Mouse (Mus musculus) adrenal gland, adult 18-20 months (tissue): ENCODE measurements around the gene Rpl26. TPM values are rescaled to one million over a fixed set of nuclear protein-coding genes. Genes with fewer than 3 reads are reported as not detected.
A peak's percentile ranks its signal among the peaks of the same experiment; 100 is the strongest.

ENCODE experiments used
- DNase-seq, 2 experiments: peaks; one replicate each; pipeline ENCODE4 v3.0.0; 2021 to 2022; ENCODE audit warnings: low spot score in 2 of 2
- long read RNA-seq, 2 experiments: library from polyadenylated mRNA; stranded (forward); transcript quantifications; one replicate each; pipeline ENCODE4 v2.0.0; 2021
- total RNA-seq, 2 experiments: library from RNA; stranded (reverse); gene quantifications; 1 replicate in 1 of 2; 2 replicates in 1 of 2; pipeline ENCODE4 v1.2.3; 2021

Rpl26 gene
- total RNA-seq, result 1,000 to 10,000 TPM; 1,157 to 1,226 TPM
- long read RNA-seq, experiment 1, transcript Rpl26-201 (4 exons, 526 nt), result major isoform, 78 of 89 reads
- long read RNA-seq, experiment 1, partial matches to known transcripts, result 7 of 89 reads
- long read RNA-seq, experiment 1, other reads (novel, unspliced or antisense), result 3 of 89 reads
- long read RNA-seq, experiment 2, transcript Rpl26-201 (4 exons, 526 nt), result major isoform, 338 of 365 reads
- long read RNA-seq, experiment 2, partial matches to known transcripts, result 18 of 365 reads
- long read RNA-seq, experiment 2, other reads (novel, unspliced or antisense), result 6 of 365 reads

GRCm38 (mm10) chr11:68901351-68902046 lies at the start of gene Rpl26:
Gene Rpl26, plus strand, starts transcription at chr11:68901583.
- DNase-seq, result peak; percentile 99

GRCm38 (mm10) chr11:68851644-68852485 lies 49.5 kb upstream of the Rpl26 start:
- DNase-seq, result no peak

DNA sequence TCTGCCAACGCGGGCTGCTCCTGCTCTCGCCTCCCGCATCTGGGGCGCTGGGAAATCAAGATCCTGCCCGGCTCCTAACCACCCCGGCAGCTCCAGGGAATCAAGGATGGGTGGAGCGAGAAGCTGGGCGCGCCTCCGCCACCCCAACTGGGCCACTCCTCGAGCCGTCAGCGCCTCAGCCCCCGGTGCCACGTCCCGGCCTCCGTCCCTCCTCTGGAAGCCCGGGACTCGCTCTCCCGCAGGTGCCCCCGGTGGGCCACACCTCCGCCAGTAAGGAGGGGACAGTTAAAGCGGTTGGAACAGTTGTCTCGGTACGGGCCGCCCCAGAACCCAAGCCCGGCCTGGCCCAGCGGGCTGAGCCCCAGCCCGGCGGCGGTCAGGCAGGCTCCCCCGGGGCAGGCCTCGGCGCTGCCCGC lies 48.9 kb upstream of the Rpl26 start:
- peak; percentile 74 to 78 for DNase-seq

DNA sequence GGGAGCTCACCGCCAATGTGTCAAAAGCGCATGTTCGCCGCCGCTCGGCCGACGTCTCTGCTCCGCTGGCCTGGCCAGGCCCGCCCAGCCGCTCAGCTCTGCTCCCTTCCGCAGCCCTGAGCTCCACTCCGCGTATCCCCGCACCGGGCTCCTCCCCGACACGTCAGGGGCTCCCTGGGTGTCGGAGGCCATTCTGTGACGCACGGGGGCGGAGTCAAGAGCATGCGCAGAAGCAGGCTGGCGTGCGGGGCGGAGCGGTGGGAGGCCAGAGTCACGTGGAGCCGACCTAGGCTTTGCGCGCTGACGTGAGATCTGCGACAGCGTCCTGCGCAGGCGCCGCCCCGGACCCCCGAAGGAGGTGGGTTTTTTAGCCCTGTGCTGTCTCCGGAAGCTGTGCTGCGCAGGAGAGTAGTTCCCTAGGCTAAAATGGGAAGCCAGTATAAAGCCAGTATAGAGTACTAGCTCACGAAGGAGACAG lies 48.4 kb upstream of the Rpl26 start:
- DNase-seq, result peak; percentile 100

DNA sequence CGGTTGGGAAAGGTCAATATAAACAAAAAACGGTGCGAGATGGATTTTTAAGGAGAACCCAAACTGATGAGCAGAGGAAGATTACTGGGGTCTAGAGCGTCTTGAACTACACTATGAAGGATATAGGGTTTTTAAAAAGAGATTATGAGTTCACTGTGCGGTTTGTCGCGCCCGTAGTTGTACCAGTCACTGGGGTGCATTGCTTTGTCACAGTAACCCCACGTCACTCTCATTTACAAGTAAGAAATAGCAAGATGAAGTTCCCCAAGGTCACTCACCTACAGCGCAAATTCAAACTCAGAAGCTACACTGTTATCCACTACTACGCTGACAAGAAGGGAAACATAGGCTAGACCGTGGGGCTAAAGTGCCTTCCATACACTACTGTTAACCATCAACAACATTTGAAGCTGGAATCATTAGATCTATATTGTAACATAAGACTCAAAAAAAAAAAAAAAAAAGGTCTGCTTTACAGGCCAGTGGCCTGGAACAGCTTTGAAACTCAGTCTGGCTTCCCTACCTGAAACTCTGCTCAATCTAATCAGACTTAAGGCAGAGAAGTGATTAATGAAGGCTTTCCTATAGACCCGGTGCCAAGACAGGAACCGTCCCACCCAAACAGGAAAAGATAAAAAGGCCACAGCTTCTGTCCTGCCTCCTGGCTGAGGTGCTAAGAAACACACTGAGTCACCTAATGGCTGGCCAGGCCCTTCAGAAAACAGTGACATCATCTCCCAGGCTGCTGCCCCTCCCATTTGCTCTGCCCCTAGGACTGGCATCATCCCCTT lies 47.6 kb upstream of the Rpl26 start:
- peak; percentile 32 to 46 for DNase-seq

GRCm38 (mm10) chr11:68854621-68855020 lies 46.8 kb upstream of the Rpl26 start:
- DNase-seq, result no peak

GRCm38 (mm10) chr11:68857329-68857728 lies 44.1 kb upstream of the Rpl26 start:
- no peak for DNase-seq

GRCm38 (mm10) chr11:68859943-68860593 lies 41.3 kb upstream of the Rpl26 start:
- DNase-seq, result no peak

DNA sequence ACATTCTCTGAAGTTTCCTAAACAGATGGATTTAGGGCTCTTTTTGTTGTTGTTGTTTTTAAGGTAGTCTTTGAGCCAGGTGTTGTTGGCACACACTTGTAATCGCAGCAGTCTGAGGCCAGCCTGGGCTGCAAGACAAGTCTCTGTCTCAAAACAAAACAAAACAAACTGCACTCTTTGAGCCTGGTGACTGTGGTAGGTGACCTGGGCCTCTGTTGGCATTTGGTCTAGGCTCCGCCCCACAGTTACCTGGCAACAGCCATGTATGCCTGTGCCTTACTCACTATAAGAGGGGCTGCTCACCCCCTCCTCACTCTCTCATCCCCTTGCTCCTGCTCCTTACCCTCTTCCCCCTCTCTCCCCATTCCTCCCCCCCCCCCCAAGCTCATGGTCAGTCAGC lies 39.1 kb upstream of the Rpl26 start:
- no peak for DNase-seq

DNA sequence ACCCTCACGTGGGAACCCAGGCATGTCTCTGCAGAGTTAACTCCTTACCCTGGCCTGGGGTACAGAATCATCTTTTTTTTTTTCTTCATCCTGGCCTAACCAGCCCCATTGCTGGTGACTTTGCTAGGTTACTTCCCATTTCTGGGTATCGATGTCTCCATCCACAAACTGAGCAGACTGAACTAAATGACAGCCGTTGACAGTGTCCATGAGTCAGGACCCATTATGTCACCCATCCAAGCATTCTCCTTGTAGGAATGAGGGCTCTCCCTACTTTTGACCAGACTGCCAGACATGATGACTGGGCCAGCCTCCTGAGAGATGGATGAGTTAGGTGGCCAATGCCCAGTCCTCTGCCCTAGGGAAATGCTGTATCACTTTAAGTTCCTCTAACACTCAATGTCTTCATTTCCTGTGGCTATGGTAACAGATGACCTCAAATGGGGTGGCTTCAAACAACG lies 37.7 kb upstream of the Rpl26 start:
- DNase-seq, result no peak

DNA sequence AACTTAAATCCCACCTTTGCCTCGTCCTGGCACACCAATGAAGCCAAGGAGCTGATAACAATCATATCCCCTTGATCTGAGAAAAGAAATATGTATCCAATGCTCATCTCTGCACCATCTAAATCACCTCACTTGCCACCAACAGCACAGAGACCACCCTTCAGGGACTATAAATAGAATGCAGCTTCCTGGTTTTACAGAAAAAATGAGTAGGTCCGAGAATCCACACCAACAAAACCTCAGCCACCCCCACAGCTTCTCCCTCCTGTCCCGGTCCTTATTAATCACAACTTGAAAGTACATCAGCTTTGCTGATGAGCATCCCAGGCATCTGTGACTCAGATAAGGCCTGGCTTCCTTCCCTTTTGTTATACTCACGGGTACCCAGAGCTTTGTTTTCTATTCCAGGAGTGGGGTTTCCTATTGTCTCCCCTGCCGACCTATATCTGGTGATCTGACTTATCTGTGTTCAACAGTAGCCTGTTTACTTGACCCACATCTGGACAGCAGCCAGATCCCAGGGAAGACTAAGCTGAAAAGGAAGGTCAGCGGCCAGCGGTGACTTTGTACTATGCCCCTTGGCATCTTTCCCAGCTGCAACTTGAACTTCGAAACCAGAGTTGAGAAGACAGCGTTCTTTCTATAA lies 36.7 kb upstream of the Rpl26 start:
- peak; percentile 82 to 87 for DNase-seq

GRCm38 (mm10) chr11:68871277-68871676 lies 30.1 kb upstream of the Rpl26 start:
- no peak for DNase-seq

DNA sequence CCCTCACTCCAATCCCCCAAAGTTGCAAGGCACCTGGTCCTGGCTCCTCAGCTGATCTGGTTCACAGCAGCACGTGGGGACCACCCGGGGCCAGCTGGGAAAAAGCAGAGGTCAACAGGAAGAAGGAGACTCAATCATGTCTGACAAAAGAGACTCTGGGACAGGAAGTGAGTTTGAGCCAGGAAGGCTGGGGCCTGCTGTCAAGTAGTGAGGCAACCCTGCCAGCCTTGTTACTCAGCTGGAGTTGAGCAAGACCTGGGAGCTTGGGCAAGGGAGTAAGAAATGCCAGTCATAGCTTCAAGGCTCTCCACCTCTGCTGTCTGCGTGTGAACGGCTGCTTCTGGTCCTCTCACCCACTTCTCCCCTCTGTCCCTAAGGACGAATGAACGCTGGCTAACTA lies 29.6 kb upstream of the Rpl26 start, which contains the start of gene Ndel1:
Gene Ndel1, minus strand, starts transcription at position 111 of the 400 bp plus-strand sequence.
- DNase-seq, result peak; percentile 51 to 60

GRCm38 (mm10) chr11:68874841-68875240 lies 26.5 kb upstream of the Rpl26 start:
- DNase-seq, result peak; percentile 52 to 67

DNA sequence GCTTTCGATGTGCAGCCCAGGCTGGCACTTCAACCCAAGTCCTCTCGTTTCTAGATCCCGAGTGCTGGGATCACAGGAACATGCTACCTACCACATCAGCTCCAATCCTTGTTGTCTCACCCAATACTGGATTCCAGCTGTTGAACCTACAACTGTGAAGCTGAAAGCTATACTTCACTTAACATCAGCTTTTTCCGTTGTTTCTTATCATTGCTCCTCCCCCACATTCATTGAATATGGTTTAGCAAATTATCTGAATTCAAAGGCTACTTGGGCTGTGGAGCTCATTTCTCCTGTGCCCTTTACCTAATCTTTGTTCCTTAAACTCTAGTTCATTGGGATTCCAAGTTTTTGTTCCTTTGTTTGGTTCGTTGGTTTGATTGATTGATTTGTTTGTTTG lies 22.6 kb upstream of the Rpl26 start:
- no peak for DNase-seq

DNA sequence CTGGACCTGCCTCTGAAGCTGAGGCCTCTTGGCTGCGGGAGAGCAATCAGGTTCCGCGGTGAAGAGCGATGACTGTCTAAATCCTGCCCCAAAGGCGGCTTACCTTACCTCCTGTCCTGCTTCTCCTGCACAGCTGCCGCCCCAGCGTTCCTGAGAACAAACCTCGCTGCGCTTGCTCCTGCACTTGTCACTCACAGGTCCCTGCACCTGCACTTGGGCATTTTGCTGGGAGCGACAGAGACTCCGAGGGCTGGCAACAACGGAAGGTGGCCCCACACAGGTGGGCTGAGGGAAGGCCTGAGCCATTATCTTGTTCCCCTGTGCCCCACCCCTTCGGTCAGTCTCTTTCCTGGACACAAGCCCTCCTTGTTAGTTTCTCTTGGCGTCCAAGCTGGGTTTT lies 19.3 kb upstream of the Rpl26 start:
- no peak for DNase-seq

DNA sequence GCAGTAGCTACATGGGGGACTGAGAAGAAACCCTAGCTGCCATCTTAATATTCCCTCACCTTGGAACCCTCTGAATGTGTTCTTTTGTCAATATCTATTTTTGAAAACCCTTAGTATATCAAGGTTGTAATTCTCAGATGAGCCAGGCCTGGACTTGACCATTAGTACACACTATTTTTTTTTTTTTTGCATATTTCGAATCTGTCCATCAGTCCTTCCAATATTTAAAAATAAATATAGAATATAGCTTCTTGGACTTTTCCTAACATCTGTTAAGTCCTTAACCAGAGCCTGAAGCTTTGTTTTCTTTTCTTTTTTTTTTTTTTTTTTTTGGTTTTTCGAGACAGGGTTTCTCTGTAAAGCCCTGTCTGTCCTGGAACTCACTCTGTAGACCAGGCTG lies 17.5 kb upstream of the Rpl26 start:
- no peak for DNase-seq

GRCm38 (mm10) chr11:68884368-68884767 lies 17.0 kb upstream of the Rpl26 start:
- DNase-seq, result no peak

GRCm38 (mm10) chr11:68886091-68886490 lies 15.3 kb upstream of the Rpl26 start:
- no peak for DNase-seq

DNA sequence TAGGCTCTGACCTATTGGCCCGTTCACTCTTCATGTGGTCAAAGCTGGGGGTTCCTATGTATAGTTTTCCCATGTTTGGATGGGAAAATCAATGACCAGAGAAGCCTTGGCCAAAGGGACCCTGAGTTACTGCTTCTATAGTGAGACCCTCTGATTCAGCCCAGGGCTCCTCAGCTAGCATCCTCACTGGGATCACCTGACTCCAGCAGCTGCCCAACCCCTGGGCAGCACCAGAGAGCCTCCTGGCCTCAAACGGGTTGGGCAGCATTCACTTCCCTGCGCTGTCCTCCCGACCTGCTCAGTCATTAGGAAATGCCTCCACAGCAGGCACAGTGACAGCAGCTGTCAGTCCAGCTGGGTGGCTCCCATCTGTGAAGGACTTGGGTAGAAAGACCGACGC lies 13.1 kb upstream of the Rpl26 start, which contains the start of gene Rnf222:
Gene Rnf222, plus strand, starts transcription at position 301 of the 400 bp plus-strand sequence.
- no peak for DNase-seq
